Mouse (Mus musculus) right cerebral cortex, postnatal 10 days (tissue): Measurements from ENCODE around the gene Plekhm3.
A peak's percentile ranks its signal among the peaks of the same experiment; 100 is the strongest.

Experiments used
- DNase-seq, 2 experiments: peaks; one replicate each; pipeline ENCODE4 v3.0.0; 2021; ENCODE audit warnings: low spot score in 2 of 2

The Plekhm3 gene

GRCm38 (mm10) chr1:64827434-64827833 is 129.2 kb downstream of the Plekhm3 start:
- no peak for DNase-seq

DNA sequence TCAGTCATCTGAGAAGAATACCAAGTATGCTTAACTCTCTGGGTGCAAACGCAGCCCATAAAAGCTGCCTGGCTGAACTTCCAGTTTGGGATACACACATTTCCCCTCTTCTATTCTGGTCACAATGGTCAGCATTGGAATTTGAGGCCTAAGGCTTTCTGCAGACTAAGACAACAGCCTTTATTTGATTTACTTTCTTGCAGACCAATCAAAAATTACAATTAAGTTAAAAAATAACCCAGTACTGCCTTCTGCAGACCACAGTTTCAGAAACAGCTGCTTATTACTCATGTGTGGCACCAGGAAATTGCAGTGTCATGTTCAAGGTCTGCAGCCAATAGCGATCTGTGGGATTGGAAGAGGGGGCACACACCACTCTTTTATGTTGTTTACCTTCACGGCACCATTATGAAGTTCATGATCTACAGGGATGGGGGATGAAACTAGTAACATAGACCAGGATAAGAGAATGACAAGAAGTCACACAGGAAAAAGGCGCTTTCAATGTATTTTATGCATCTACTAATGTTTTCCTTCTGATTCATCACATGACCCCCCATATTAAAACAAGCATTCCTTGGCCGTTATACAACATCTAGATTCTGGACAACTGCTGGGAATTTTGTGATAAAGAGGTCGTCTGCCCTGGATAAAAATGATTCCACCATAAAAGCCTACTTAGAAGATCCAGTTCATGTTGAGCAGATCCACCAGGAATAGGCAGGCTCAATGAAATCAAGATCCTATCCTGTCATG is 130.1 kb downstream of the Plekhm3 start:
- no peak for DNase-seq

DNA sequence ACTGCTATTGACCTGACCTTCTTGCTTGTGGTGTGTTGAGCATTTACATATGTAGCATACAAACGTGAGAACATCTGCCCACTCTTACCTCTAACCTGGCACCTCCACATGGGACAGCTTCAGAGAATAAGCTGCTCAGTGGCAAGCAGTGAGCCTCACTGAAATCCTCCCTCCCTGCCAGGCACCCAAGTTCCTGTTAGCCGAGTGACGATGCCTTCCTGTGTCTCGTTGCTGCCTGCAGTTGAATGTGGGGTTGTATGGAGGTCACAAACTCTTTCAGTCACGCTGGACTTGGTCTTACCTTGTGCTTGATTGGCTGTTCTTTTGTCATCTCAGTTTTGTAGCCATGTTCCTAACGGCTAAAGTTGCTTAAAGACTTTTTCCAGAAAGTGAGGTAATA is 133.1 kb downstream of the Plekhm3 start:
- DNase-seq = no peak

- DNase-seq = no peak
Measured at GRCm38 (mm10) chr1:64817709-64818108, 138.9 kb downstream of the Plekhm3 start.

DNA sequence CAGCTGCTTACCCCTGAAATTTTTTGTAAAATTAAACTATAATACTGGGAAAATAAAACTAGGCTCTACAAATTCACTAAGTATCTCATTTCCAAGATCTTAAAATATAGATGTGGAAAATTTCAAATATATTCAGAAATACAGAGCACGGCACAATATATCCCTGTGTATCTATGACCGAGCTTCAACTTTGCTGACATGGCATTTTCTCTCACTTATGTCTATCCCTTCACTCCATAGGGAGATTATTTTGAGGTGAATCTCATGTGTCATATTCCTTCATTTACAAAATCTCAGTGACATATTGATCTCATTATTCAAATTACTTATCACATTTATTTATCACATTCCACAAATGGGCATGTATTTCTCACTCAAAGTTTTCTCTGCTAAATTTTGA is 143.4 kb downstream of the Plekhm3 start:
- DNase-seq = no peak

GRCm38 (mm10) chr1:64811956-64812355 is 144.7 kb downstream of the Plekhm3 start:
- DNase-seq = no peak

GRCm38 (mm10) chr1:64809085-64809484 is 147.5 kb downstream of the Plekhm3 start:
- no peak for DNase-seq

GRCm38 (mm10) chr1:64807766-64808165 is 148.9 kb downstream of the Plekhm3 start:
- no peak for DNase-seq

- DNase-seq = no peak
Measured at GRCm38 (mm10) chr1:64805217-64805616, 151.4 kb downstream of the Plekhm3 start.

- no peak for DNase-seq
Measured at GRCm38 (mm10) chr1:64802631-64803030, 154.0 kb downstream of the Plekhm3 start.

DNA sequence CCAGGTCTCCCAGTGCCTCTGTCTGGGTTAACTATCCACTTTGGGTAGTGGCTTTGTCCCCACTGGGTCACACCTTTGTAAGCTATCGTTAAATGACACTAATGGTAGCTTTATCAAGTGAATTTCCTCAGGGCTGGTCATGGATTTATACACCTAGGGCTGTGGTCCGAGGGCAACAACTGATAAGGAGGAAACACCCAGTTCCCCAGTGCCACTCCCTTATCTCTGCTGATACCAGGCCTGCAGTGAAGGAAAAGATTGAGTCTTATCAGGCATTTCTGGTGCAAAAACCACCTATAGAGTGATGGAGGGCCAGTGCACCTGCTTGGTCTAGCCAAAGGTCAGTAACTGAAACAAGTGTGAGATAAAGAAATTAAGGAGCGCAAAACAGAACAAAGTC is 159.0 kb downstream of the Plekhm3 start:
- no peak for DNase-seq

- no peak for DNase-seq
Measured at GRCm38 (mm10) chr1:64796867-64797582, 159.6 kb downstream of the Plekhm3 start.

GRCm38 (mm10) chr1:64795284-64796040 is 161.2 kb downstream of the Plekhm3 start:
- DNase-seq = no peak

DNA sequence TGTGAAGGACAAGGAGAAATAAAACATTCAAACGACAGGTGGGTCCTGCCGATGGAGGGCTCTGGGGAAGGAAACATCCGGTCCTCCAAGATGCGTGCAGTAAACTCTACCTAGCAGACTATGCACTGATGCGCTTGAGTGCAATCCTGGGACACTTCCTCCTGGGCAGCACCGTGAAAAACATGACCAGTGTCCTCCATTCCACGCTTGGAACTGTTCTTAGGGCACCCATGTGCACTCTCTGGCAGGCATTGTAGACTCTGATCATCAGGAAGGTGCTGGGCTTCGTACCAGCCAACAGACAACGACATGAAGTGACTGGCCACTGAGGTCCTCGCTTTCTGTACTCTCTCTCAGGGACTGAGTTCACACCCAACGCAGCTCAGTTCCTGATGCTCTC is 162.5 kb downstream of the Plekhm3 start:
- DNase-seq = no peak

DNA sequence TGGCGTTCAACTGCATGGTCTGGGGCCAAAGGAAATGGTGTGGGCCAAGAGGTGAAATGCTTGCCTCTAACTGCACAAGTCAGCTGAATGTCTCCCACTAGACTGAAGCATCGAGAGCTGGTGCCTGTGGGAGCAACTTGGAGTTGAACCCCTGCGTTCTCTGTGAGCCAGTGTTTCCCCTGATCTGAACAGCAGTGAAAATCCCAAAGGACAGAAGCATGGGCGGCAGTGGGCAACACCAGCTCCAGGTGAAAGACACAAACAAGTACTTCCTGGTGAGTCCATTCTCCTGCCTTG is 163.4 kb downstream of the Plekhm3 start:
- DNase-seq = no peak

GRCm38 (mm10) chr1:64792521-64793233 is 163.9 kb downstream of the Plekhm3 start:
- DNase-seq = no peak

GRCm38 (mm10) chr1:64791826-64792225 is 164.8 kb downstream of the Plekhm3 start:
- DNase-seq = peak; percentile 79 to 86

DNA sequence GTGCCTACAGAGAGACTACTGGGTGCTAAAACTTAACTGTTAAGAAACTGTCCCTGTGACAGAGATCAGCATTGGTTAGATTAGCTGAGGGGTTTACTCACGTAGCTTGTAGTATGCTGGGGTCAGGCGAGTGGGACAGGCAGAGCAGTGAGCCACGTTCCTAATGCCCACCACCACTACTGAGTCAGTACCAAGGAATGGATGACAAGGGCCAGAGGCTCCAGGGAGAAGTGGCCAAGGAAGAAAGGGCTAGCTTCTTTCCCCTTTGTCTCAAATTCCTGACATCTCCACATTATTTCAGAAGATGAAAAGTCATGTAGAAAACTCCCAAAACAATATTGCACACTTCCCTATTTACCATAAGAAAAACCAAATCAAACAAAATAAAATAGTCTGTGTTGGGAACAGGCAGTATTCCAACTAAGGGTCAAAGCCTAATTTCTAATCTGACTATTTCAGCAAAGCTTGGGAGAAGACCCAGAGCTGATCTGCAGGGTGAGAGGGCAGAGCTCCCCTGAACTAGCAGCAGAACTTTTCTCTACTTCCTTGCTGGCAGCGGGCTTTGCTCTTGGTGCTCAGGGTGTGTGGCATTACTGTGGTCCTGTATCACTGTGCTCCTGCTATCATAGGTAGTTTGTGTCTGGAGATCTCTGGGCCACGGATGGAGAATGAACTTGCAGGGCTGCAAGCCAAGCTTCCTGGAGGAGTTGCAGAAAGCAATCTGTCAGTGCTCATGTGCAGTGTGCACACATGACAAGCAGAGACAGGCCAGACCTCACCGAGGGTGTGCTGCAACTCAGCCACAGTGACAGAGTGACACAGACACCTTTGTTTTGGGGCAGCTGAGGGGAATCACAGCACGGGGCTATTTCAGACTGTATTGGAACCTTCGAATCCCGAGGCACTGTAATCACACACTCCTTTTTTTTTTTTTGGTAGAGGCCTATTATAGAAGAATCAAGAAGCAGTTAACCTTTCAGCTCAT is 165.5 kb downstream of the Plekhm3 start:
- peak; percentile 36 to 47 for DNase-seq

DNA sequence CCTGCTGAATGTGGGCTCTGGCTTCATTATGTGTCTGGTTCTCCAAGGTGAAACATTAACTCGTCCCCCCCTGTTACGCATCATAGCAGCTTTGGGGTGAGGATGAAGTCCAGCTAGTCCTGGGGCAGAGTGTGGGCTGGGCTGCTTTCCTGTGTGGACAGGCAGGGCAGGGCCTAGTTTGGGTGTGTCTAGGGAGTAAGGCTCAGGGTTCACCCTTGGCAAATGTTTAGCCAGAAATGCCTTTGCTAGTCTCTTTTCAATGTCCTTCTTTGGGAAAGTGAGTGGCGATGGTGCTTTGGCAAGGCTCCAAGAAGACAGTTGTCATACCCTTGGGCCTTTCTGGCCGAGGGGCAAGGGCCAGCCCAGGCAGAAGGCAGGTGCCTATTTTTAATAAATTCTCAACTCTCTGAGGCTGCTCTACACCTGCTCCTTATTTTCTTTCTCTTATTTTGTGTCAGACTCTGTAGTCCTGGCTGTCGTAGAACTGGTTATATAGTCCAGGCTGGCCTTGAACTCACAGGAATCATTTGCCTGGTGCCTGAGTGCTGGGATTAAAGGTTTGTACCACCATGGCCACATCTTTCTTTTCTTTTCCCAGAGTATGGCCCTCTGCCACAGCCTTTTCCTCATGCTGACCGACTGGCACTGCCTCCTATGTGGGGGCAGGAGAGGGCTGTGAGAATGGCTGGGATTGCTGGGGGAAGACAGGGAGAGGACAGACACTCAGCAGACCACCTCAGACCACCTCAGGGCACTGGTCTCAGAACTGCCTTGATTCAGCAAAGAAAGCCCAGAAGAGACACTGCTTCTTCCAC is 168.7 kb downstream of the Plekhm3 start:
- DNase-seq = no peak

DNA sequence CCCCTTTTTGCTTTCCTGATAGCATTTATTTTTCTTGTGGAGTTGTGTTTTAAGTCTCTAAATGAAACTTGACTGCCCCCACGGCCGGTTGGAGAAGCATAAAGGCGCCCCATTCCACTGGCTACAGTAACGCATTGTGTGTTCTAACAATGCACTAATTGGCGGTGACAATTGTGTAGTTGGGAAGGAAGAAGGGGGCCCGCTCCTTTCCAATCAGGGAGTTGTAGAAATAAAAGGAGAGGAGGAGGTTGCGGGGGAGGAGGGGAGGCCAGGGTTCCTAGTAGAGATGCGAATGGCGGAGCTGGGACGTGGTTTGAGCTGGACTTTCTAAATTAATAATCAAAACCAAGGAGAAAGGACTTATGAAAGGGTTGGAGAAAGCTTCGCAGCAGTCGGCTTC is 176.8 kb downstream of the Plekhm3 start:
- no peak for DNase-seq
